Mouse (Mus musculus) 3T3-L1 (cell line): ENCODE results near the gene Pcdh7.

Source experiments
- DNase-seq: peaks from one replicate; pipeline ENCODE4 v3.0.0-alpha.2; 2015; ENCODE audit warnings: low read depth, low spot score

The Pcdh7 gene

DNA sequence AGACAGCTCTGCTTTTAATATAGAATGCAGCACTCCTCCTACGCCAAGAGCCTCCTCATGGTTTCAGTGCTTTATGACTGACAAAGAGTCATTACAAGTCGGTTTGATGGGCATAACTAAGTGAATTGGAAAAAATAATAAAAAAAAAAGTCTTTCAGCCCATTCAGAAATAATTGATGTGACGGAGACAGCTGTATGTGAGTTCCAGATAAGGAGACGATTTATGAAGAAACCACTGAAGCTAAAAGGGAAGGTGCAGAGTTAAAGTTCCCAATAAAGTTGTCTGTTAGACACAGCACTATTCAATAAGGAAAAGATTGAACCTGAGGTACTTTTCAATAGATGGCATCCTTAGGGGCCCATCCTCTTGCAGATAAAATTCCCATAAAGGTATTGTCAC is 189.5 kb downstream of the Pcdh7 start:
- DNase-seq = no peak

DNA sequence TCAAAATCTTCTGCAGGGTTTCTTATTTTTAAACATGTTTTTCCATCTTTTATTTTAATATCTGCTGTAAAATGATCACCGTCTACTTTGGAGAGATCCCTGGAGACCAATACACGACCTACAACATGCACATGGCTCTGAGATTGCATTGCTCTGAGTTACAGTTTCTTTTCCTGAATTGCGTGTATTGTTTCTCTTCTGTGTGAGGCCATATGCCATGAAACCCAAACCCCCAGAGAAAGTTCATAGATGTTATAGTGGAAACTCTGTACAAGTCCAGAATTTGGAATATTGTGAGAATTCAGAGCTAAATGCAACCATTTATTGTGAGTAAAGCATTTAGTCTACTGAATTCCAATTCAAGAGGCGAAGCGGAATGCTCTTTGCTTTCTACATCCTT is 203.4 kb downstream of the Pcdh7 start:
- no peak for DNase-seq

DNA sequence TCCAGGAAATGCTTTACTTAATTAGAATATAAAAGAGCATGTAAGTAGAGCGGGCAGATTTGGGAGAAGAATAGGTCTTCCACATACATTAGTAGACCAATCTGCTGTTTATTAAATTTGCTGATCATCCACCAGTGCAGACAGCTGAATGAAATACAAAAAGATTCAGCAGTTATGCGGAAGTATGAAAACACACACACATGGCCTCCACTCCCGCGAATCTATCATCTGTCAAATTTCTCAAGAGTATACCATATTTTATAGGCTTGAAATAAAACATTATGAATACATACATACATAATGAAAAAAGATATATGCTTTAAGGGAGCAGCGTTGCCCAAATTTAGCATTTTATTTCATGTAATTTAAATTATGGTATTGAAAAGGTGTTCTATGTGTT is 213.6 kb downstream of the Pcdh7 start:
- no peak for DNase-seq

DNA sequence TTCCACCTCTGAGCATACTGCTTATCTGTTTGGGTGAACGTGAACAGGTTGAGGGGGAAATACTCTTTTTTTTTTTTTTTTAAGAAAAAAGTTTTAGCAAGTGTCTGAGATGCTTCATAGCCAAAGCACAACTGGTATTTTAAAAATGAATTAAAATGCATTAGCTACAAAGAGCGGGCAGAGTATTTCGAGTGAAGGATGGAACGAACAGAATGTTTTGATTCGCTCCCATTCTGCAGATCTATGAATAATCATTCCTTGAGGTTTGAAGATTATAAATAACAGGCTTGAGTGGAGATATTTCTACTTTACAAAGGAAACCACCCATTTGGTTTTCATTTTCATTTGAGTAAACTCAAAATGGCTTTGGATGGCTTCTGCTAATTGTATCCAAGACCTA is 214.0 kb downstream of the Pcdh7 start:
- no peak for DNase-seq

DNA sequence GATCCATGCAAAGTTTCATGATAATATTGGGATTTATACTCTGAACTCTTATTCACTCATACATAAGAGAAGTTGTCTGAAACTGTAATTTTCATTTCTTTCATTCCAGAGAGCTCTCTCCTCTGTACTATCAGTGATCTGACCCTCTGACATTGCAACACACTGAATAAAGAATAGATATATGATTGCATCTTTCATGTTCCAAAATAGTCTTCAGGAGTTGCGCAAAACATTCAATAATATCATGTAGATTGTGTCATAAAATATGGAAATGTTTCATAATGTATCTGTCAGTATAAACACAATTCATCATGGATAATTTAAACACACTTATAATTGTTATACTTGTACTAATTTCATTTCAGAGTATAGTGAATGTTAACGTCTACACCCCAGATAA is 216.9 kb downstream of the Pcdh7 start:
- DNase-seq = no peak

DNA sequence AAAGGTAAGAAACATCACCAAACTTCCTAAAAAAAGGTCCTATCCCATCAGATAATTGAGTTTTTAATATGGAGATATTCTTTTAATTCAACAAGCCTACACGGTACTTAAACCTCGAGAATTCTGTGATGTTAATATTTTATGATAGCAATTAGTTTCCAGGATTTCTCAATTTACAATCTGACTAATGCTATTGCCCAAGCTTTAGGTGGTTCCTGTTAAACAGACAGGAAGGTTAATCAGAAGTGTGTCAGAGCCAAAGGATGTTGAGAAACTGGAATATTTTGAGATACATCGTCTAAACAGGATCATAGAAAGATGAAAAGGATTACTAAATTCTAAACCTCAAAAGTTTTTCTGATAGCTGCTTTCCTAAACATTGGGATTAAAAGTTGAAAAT is 222.7 kb downstream of the Pcdh7 start:
- DNase-seq = peak; percentile 38

DNA sequence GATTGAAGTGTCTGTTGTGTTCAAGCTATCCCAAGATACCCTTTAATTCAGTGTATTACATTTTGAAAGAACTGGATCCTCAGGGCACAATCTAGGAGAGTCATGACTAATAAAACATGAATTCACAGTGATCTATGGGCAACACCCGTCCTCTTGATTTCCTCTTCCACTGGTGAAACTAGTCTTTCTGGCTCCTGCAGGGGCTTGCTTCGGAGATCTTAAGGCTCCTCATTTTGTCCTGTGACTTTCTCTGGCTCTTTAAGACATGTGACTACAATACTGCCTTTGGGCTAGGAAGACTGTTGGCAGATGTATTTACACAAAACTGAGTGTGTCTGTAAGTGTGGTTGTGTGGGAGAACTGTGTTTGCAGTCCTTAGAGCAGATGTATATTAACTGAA is 225.4 kb downstream of the Pcdh7 start:
- DNase-seq = peak; percentile 69

DNA sequence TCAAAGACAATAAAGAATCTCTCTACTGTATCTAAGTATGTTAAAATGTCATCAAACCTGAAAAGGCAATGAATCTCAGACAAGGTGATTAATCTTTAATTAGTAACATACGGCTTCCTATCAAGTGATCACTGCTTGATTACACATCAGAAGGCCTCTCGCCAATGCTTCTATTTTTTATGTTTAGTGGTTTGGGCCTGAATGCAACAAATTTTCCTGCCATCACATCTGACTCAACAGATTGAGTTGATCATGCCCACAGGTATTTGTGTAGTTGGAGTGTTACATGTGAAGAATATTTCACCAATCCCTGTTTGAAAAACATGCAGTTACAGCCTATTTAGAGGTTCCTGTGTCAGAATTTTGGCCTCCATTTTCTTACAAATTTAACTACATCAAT is 225.8 kb downstream of the Pcdh7 start:
- DNase-seq = peak; percentile 72

DNA sequence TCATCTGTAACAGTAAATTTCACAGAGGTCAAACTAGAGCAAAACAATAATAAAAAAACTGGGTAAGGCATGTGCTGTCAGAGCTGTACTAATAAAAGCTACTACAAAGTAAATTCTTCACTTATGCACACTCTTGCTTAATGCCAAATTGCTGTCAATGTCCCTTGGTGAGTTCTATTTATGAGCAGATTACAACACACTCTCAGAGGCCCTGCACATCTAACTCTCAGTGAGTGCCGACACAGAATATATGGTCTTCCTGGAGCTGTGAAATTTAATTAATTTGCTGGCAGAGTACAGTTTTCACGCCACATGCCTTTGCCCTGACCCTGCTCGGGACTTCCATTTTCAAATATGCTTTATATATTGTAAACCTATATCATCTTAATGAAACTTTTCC is 227.7 kb downstream of the Pcdh7 start:
- DNase-seq = peak; percentile 47

DNA sequence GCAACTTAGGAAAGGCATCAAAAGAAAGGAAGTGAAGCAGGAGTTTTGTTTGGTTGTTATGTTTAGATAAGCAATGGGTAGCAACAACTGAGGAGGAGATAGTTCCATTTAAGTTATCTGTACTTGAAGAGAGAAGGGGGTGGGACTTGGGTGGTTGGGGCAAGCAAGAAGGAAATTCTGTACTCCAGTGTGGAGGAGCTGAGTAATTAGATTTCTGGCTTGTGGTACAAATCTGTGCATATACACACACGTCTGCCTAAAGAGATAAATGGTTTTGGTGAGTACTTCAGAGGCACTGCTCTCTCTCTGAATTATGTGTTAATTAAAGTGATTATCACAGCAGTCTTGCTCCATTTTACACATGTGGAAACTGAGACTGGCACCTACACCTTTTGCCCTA is 241.6 kb downstream of the Pcdh7 start:
- no peak for DNase-seq

DNA sequence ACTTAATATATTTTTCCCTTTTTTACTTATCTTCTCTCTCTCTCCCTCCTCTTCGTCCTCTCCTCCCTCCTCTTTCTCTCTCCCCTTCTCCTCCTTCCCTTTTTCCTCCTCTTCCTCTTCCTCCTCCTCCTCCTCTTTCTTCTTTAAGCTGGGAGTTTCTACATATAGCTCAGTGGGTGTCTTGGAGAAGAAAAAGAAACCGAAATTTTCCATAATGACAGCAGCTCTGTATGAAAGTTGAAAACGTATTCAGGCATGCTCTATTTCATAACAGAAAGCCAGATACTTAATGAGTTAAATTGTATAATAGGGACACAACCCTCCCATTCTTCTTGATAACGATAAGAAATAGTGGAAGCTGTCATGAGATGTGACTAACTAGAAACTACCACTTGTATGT is 246.0 kb downstream of the Pcdh7 start:
- DNase-seq = no peak

DNA sequence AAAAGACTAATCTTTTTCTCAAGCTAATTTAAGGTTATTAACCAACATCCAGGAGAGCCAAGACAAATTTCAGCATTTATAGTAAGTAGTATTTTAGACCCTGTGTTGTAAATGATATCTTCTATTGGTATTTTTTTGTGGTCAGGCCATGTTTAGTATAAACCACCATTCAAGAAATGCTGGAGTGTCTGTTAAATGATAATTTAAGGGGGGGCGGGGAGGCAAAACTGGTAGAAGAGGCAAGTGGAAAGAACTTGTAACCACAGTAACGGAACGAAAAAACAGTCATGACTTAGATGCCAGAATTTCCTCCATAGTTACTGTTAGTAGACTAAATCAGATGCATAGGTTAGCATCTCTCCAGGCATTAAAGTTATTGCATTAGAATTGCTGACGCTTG is 246.4 kb downstream of the Pcdh7 start:
- no peak for DNase-seq

DNA sequence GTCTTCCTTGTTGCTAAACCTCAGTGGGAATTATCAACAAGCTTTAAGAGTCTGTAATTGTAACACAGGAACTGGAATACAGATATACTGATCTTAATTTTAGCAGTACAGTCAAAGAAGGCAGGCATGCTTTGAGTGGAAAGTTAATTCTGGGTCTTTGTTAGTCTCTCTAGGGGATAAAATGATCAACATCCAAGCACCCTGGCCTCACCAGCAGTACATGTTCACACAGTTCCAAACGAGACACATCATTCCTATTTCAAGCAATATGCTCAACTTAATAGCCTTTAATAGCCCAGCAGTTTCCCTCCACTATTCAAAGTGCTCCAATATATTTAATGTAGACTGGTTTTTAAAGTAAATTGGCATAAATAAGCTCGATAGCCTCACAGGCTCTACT is 275.8 kb downstream of the Pcdh7 start:
- DNase-seq = no peak

DNA sequence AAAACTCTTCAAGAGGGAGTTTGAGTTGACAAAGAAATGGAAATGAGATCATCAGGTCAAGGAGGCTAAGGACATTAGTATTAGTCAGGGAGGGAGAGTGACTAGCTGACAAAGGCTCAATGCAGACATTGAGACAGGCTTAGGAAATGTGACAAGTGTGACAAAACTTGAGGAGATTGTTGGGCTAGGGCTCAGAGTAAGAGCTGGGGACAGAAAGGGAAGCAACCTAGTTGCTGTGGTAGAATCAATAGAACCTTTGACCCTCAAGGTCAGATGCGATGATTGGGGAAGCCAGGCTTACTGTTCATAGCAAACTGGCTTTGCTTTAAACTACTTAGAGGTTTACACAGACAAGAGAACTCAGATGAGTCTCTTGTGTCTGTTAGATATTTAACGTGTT is 303.6 kb downstream of the Pcdh7 start:
- DNase-seq = no peak

DNA sequence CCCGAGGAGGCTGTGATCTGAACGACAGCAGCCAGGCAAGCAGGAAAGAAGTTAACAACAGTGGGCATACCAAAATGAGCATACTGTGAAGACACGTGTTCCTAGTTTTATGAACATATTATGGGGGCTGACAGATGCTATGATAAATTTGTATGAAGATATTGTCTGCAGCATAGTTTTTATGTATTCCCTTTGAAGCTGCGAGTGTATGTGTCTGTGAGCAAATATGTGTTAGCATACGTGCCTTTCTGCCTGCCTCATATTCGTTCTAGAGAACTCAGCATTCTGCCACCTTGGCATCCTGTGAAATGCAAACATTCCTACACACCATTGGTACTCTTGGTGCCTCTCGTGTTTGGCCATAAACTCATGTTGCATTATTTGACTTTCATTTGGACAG is 307.4 kb downstream of the Pcdh7 start:
- DNase-seq = no peak

DNA sequence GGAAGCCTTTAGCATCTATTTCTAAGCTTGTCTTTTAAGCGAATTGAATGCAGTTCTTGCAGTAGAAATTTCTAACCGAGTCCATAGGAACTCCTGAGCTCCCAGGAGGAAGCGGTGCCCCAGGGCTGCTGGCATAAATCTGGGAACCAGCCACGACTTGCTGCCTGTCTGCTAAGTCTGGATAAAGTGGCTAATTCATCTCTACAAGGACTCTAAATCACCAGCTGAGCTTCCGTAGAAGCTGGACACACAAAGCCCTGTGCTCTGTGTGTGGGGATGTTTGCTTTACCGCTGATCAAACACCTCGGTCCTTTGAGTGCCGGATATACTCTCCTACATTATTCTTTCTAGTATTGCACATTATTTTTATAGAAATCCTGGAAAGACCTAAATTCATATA is 308.0 kb downstream of the Pcdh7 start:
- DNase-seq = no peak

DNA sequence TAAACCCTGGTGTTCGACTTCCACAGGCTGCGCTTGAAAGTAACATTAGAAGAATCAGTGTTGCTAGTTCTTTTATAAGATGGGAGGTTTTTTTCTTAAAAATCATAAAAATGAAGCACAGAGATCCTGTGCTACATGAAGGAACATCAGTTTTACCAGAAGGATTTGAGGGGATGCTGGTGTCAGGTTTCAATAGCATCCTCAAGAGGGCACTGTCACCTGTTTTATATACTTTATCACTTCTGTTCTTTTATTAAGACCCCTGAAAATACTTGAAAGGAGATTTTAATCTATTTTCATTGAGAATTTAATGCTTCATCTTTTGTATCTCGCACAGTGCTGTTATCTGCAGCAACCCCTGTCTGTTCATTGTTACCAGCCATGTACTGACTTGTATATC is 322.1 kb downstream of the Pcdh7 start:
- peak; percentile 5 for DNase-seq

DNA sequence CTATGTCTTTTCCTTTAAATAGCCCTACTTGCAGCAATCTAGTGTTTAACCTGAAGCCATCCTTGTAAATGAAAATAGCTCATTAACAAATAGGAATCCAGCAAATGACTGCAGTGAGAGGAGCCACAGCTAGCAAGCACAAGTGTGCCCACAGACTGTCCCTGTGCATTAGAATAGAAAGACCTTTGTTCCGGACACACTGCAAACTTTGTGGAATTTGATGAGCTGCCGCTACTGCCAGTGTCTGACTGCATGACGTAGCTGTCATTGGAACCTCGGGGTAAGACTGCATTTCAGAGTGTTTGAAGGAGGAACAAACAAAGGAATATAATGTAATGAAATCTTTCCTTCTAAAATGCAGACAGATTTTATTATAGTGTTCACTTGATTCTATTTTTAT is 326.4 kb downstream of the Pcdh7 start:
- no peak for DNase-seq

DNA sequence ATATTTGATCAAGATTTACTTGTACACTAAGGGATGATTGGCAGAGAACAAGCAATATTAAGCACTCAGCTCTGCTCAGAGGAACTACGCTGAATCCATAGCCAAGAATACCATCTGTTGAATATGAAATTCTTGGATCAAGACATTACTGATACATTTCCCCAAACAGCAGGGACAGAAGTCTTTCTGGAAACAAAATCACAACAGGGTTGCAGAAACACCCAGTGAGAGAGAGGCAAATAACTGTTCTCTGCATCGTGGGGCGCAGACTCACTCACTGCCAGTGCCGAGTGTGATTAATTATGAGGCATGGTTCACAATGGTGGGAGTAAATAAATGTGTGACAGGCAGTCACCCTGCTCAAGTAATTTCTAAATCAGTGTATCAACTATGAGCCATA is 363.3 kb downstream of the Pcdh7 start:
- DNase-seq = no peak

DNA sequence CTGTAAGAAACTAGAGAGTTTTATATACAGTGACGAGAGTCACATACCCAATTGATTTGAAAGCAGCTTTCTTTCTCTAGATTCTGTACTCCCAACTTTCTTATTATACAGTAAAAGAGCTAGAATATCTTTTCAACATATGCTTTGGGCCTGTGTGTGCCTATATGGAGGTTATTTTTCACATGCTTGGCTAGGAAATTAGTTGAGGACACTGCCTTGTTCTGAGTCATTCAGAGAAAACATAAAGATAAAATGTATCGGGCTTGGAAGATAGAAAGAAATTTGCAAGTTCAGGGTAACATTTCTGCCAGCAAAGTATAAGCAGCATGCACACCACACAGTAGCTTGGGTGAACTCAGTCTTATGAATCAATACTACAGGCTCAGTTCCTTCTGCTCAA is 364.5 kb downstream of the Pcdh7 start:
- DNase-seq = no peak

DNA sequence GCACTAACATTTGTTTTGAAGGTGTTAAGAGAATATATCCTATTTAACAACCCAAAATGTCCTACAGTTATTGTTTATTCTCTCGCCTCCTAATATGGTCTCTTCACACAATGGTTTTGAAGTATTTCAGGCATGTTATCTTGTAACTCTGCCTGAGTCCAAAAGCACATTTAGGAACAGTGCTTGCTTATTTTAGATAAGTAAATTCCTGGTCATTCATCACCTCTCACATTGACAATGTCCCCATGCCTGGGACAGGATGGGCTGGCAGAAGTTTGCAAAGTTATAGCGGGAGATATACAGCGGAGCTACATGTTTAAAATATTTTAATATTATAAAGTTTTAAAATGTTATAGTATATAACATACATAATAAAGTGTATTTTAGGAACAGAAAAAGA is 365.3 kb downstream of the Pcdh7 start:
- no peak for DNase-seq

DNA sequence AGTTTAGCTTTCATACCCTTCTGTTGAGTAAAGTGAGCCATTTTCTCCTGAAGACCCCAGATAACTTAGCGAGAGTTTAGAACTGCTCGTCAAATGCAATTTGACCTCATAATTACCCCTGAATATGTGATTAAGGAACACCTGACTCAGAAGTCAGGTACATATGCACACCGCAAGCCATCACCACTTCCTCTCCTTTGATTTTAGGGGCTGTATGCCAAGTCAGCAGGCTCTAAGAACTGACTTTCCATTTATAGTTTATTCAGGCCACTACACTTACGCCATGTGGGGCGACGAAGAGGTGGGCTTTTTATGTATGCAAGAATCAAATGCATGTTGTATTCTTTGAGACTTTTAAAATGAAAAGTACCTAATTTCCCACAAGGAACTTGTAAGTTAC is 366.2 kb downstream of the Pcdh7 start:
- DNase-seq = no peak

DNA sequence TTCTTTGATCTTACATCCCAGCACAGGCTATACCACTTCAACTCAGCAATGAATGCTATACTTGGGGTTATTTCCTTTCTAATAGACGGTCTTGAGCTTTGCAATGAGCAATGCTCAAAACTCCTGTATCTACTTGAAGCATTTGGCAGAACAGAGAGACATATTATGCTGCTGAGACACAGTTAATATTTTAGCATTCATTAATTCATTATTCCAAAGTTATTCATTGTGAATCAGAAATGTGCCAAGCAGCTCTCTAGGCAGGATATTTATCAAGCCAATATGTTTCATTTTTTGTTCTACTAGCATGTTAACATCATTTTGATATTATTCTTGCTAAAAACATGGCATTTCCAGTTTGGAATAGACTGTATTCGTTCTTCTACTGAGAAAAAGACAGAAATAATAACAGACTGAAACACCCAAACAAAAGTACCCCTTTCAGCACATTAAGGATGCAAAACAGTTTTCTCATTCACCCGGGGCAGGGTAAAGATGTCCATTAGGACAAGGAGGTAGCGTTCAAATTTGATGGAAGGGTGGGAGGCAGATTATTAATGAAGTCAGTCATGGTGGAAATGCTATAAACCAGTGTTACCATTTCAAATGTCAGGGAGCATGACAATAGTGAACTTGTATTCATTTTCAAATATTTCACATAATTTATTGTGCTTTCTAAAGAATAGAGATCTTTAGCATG is 391.0 kb downstream of the Pcdh7 start:
- no peak for DNase-seq

DNA sequence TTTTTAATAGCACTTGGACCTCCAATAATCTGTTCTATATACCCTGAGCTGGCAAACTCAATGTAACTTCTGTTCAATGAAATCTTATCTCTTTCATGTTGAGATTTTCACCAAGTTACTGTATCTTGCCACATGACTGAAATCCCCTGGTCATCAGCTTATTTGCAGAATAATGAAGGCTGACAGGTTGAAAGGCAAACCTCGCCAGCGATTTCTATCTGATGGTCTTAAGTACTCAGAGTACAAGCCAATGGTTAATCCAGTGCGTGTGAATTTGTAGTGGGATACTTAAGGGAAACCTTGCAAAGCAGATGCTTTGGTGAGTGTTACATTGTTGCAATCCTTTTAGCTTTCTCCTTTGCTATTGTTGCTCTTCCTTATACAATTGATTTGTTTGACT is 398.3 kb downstream of the Pcdh7 start:
- no peak for DNase-seq
